Mouse (Mus musculus): Measurements from ENCODE around the gene Micall2. TPM values are rescaled to one million over a fixed set of nuclear protein-coding genes. Genes with fewer than 3 reads are reported as not detected.

Micall2 gene
- polyA plus RNA-seq, 1 experiment from 2014 or later = 2.3 TPM

GRCm38 (mm10) chr5:139674940-139675706 lies 61.0 kb downstream of the Micall2 start:
- H3K9ac ChIP-seq (ENCODE audit: low read length) = no peak overlapping the region
- no peak overlapping the region for H3K27ac ChIP-seq (ENCODE audit: low read length)
- H3K9me3 ChIP-seq (replicated peaks; ENCODE audit: control insufficient read depth, low read length) = no peaks in the 10 kb centered on the region
- H3K36me3 ChIP-seq (ENCODE audit: control insufficient read depth, insufficient read depth) = no peaks in the 10 kb centered on the region
- no peak overlapping the region for H3K4me3 ChIP-seq (ENCODE audit: low read length)
- 26% methylated on average over 13 of the region's 13 CpGs for WGBS
- H3K4me1 ChIP-seq (ENCODE audit: control insufficient read depth, insufficient read depth, low read length) = no peaks in the 10 kb centered on the region
- H3K4me2 ChIP-seq (ENCODE audit: low read depth, low read length) = no peak overlapping the region
- H3K27me3 ChIP-seq (ENCODE audit: control insufficient read depth, insufficient read depth, low read length) = peaks cover 48% of the 10 kb centered on the region
- no peak for ATAC-seq (replicated peaks; ENCODE audit: extremely low read depth, insufficient read depth, low FRiP score)

- Histone ChIP-seq H3K27me3 (ENCODE audit: control insufficient read depth, insufficient read depth, low read length) (peaks cover 80% of the 10 kb centered on the region), H3K36me3 (ENCODE audit: control insufficient read depth, insufficient read depth) (no peaks in the 10 kb centered on the region), H3K9me3 (replicated peaks; ENCODE audit: control insufficient read depth, low read length) (no peaks in the 10 kb centered on the region), H3K27ac (ENCODE audit: low read length) (no peak overlapping the region), H3K4me2 (ENCODE audit: low read depth, low read length) (no peak overlapping the region), H3K4me3 (ENCODE audit: low read length) (no peak overlapping the region), H3K9ac (ENCODE audit: low read length) (no peak overlapping the region), H3K4me1 (ENCODE audit: control insufficient read depth, insufficient read depth, low read length) (no peaks in the 10 kb centered on the region)
- 14% methylated on average over 8 of the region's 8 CpGs for WGBS
- ATAC-seq (replicated peaks; ENCODE audit: extremely low read depth, insufficient read depth, low FRiP score) = no peak
Measured at GRCm38 (mm10) chr5:139669380-139669779, 66.8 kb downstream of the Micall2 start.

GRCm38 (mm10) chr5:139668494-139668893 lies 67.6 kb downstream of the Micall2 start:
- Histone ChIP-seq H3K9ac (ENCODE audit: low read length) (no peak overlapping the region), H3K4me1 (ENCODE audit: control insufficient read depth, insufficient read depth, low read length) (no peaks in the 10 kb centered on the region), H3K27ac (ENCODE audit: low read length) (no peak overlapping the region), H3K4me2 (ENCODE audit: low read depth, low read length) (no peak overlapping the region), H3K4me3 (ENCODE audit: low read length) (no peak overlapping the region), H3K9me3 (replicated peaks; ENCODE audit: control insufficient read depth, low read length) (no peaks in the 10 kb centered on the region), H3K36me3 (ENCODE audit: control insufficient read depth, insufficient read depth) (no peaks in the 10 kb centered on the region), H3K27me3 (ENCODE audit: control insufficient read depth, insufficient read depth, low read length) (peaks cover 72% of the 10 kb centered on the region)
- under 1% methylated on average over 24 of the region's 24 CpGs for WGBS
- ATAC-seq (replicated peaks; ENCODE audit: extremely low read depth, insufficient read depth, low FRiP score) = peak; percentile 43; the same call in 1 of the 2 replicates

GRCm38 (mm10) chr5:139666496-139666895 lies 69.6 kb downstream of the Micall2 start:
- Histone ChIP-seq H3K27ac (ENCODE audit: low read length) (no peak overlapping the region), H3K9ac (ENCODE audit: low read length) (no peak overlapping the region), H3K27me3 (ENCODE audit: control insufficient read depth, insufficient read depth, low read length) (peaks cover 64% of the 10 kb centered on the region), H3K36me3 (ENCODE audit: control insufficient read depth, insufficient read depth) (no peaks in the 10 kb centered on the region), H3K4me1 (ENCODE audit: control insufficient read depth, insufficient read depth, low read length) (no peaks in the 10 kb centered on the region), H3K4me2 (ENCODE audit: low read depth, low read length) (no peak overlapping the region), H3K9me3 (replicated peaks; ENCODE audit: control insufficient read depth, low read length) (no peaks in the 10 kb centered on the region), H3K4me3 (ENCODE audit: low read length) (no peak overlapping the region)
- WGBS = 31% methylated on average over 2 of the region's 2 CpGs
- ATAC-seq (replicated peaks; ENCODE audit: extremely low read depth, insufficient read depth, low FRiP score) = no peak

- H3K4me1 ChIP-seq (ENCODE audit: control insufficient read depth, insufficient read depth, low read length) = no peaks in the 10 kb centered on the region
- no peak overlapping the region for H3K4me3 ChIP-seq (ENCODE audit: low read length)
- no peak for ATAC-seq (replicated peaks; ENCODE audit: extremely low read depth, insufficient read depth, low FRiP score)
- no peak overlapping the region for H3K4me2 ChIP-seq (ENCODE audit: low read depth, low read length)
- H3K27ac ChIP-seq (ENCODE audit: low read length) = no peak overlapping the region
- peaks cover 70% of the 10 kb centered on the region for H3K27me3 ChIP-seq (ENCODE audit: control insufficient read depth, insufficient read depth, low read length)
- H3K9ac ChIP-seq (ENCODE audit: low read length) = no peak overlapping the region
- no peaks in the 10 kb centered on the region for H3K9me3 ChIP-seq (replicated peaks; ENCODE audit: control insufficient read depth, low read length)
- WGBS = 52% methylated on average over 3 of the region's 3 CpGs
- H3K36me3 ChIP-seq (ENCODE audit: control insufficient read depth, insufficient read depth) = no peaks in the 10 kb centered on the region
Measured at GRCm38 (mm10) chr5:139665375-139665774, 70.8 kb downstream of the Micall2 start.

- no peak for ATAC-seq (replicated peaks; ENCODE audit: extremely low read depth, insufficient read depth, low FRiP score)
- H3K27me3 ChIP-seq (ENCODE audit: control insufficient read depth, insufficient read depth, low read length) = peaks cover 62% of the 10 kb centered on the region
- H3K27ac ChIP-seq (ENCODE audit: low read length) = no peak overlapping the region
- H3K4me1 ChIP-seq (ENCODE audit: control insufficient read depth, insufficient read depth, low read length) = no peaks in the 10 kb centered on the region
- no peaks in the 10 kb centered on the region for H3K36me3 ChIP-seq (ENCODE audit: control insufficient read depth, insufficient read depth)
- WGBS = 55% methylated on average over 7 of the region's 8 CpGs
- H3K9ac ChIP-seq (ENCODE audit: low read length) = no peak overlapping the region
- H3K9me3 ChIP-seq (replicated peaks; ENCODE audit: control insufficient read depth, low read length) = no peaks in the 10 kb centered on the region
- H3K4me3 ChIP-seq (ENCODE audit: low read length) = no peak overlapping the region
- no peak overlapping the region for H3K4me2 ChIP-seq (ENCODE audit: low read depth, low read length)
Measured at GRCm38 (mm10) chr5:139661713-139662112, 74.4 kb downstream of the Micall2 start.

GRCm38 (mm10) chr5:139659307-139659706 lies 76.8 kb downstream of the Micall2 start:
- no peak for ATAC-seq (replicated peaks; ENCODE audit: extremely low read depth, insufficient read depth, low FRiP score)
- 3% methylated on average over 18 of the region's 18 CpGs for WGBS
- no peak overlapping the region for H3K4me2 ChIP-seq (ENCODE audit: low read depth, low read length)
- no peak overlapping the region for H3K4me3 ChIP-seq (ENCODE audit: low read length)
- H3K9me3 ChIP-seq (replicated peaks; ENCODE audit: control insufficient read depth, low read length) = no peaks in the 10 kb centered on the region
- no peaks in the 10 kb centered on the region for H3K4me1 ChIP-seq (ENCODE audit: control insufficient read depth, insufficient read depth, low read length)
- H3K27ac ChIP-seq (ENCODE audit: low read length) = no peak overlapping the region
- H3K36me3 ChIP-seq (ENCODE audit: control insufficient read depth, insufficient read depth) = no peaks in the 10 kb centered on the region
- peaks cover 53% of the 10 kb centered on the region for H3K27me3 ChIP-seq (ENCODE audit: control insufficient read depth, insufficient read depth, low read length)
- H3K9ac ChIP-seq (ENCODE audit: low read length) = no peak overlapping the region

- no peak overlapping the region for H3K4me2 ChIP-seq (ENCODE audit: low read depth, low read length)
- 24% methylated on average over 7 of the region's 7 CpGs for WGBS
- peaks cover 53% of the 10 kb centered on the region for H3K27me3 ChIP-seq (ENCODE audit: control insufficient read depth, insufficient read depth, low read length)
- no peak overlapping the region for H3K9ac ChIP-seq (ENCODE audit: low read length)
- H3K9me3 ChIP-seq (replicated peaks; ENCODE audit: control insufficient read depth, low read length) = no peaks in the 10 kb centered on the region
- no peak overlapping the region for H3K27ac ChIP-seq (ENCODE audit: low read length)
- no peaks in the 10 kb centered on the region for H3K36me3 ChIP-seq (ENCODE audit: control insufficient read depth, insufficient read depth)
- H3K4me1 ChIP-seq (ENCODE audit: control insufficient read depth, insufficient read depth, low read length) = no peaks in the 10 kb centered on the region
- ATAC-seq (replicated peaks; ENCODE audit: extremely low read depth, insufficient read depth, low FRiP score) = no peak
- no peak overlapping the region for H3K4me3 ChIP-seq (ENCODE audit: low read length)
Measured at GRCm38 (mm10) chr5:139658865-139659264, 77.3 kb downstream of the Micall2 start.

- no peak overlapping the region for H3K4me3 ChIP-seq (ENCODE audit: low read length)
- no peaks in the 10 kb centered on the region for H3K4me1 ChIP-seq (ENCODE audit: control insufficient read depth, insufficient read depth, low read length)
- no peak overlapping the region for H3K9ac ChIP-seq (ENCODE audit: low read length)
- no peak overlapping the region for H3K4me2 ChIP-seq (ENCODE audit: low read depth, low read length)
- no peak overlapping the region for H3K27ac ChIP-seq (ENCODE audit: low read length)
- no peaks in the 10 kb centered on the region for H3K9me3 ChIP-seq (replicated peaks; ENCODE audit: control insufficient read depth, low read length)
- whole genome bisulfite sequencing = 52% methylated on average over 10 of the region's 10 CpGs
- H3K27me3 ChIP-seq (ENCODE audit: control insufficient read depth, insufficient read depth, low read length) = peaks cover 51% of the 10 kb centered on the region
- no peaks in the 10 kb centered on the region for H3K36me3 ChIP-seq (ENCODE audit: control insufficient read depth, insufficient read depth)
- no peak for ATAC-seq (replicated peaks; ENCODE audit: extremely low read depth, insufficient read depth, low FRiP score)
Measured at GRCm38 (mm10) chr5:139657959-139658602, 78.1 kb downstream of the Micall2 start.

All from heart, embryonic 16.5 days (tissue).